Mouse (Mus musculus) 3T3-L1 (cell line): ENCODE data around the gene Sqstm1.

ENCODE experiments used
- DNase-seq: peaks from one replicate; pipeline ENCODE4 v3.0.0-alpha.2; 2015; ENCODE audit warnings: low read depth, low spot score

Sqstm1 gene

GRCm38 (mm10) chr11:50230481-50231304 lies 20.1 kb upstream of the Sqstm1 start:
- DNase-seq = no peak

GRCm38 (mm10) chr11:50229252-50229910 lies 18.8 kb upstream of the Sqstm1 start:
- no peak for DNase-seq

DNA sequence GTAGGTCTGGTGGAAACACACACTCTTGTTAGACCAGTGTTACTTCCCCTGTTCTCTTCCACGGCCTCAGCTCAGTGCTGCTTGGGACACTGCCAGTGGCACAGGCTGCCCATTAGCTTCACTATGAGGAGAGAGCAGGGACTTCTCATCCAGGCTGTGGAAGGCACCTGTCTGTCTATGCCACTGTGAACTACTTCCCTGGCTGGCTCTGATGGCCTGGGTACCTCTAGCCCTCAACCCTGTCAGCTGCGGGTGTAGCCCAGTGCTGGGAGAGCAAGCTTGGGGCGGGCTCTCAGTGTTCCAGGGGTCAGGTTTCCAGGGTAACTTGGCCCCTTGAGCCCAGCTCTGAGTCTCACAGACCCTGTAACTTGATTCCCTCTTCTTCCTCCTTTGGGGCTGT lies 18.1 kb upstream of the Sqstm1 start:
- no peak for DNase-seq

DNA sequence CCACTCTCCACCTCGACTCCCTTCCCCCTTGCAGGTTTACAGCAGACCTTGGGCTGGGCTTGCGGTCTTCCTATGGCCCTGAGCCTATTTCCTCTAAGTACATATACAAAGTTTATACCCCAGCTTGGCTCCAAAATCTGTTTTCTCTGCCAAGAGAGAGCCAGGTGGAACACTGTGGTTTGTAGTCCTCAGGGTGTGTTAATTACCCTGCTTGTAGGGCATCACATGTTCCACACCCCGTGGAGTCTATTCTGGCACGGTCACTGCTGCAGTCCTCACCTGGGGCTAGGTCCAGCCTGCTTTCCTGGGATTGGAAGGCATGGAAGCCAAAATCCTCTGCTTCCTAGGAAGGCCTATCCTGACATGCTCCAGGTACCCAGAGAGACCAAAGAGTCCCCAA lies 17.1 kb upstream of the Sqstm1 start:
- no peak for DNase-seq

DNA sequence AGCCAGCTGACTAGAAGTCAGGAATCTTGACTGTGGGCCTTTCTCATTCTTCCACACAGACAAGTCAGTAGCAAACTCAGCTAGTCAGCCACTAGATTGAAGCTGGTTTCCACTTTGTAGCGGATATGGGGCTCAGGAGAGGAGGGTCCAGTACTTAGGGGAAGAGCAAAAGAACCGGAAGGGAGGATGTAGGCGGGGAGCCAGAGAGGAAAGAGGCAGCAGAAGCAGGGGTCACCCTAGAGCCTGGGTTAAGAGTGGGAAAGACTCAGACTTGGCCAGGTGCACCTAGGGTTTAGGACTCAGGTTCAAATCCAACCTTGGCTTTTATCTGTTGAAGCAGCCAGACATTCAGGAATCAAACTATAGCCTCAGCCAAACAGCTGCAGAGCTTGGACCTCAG lies 16.6 kb upstream of the Sqstm1 start:
- DNase-seq = no peak

GRCm38 (mm10) chr11:50226406-50226805 lies 15.8 kb upstream of the Sqstm1 start:
- DNase-seq = no peak

DNA sequence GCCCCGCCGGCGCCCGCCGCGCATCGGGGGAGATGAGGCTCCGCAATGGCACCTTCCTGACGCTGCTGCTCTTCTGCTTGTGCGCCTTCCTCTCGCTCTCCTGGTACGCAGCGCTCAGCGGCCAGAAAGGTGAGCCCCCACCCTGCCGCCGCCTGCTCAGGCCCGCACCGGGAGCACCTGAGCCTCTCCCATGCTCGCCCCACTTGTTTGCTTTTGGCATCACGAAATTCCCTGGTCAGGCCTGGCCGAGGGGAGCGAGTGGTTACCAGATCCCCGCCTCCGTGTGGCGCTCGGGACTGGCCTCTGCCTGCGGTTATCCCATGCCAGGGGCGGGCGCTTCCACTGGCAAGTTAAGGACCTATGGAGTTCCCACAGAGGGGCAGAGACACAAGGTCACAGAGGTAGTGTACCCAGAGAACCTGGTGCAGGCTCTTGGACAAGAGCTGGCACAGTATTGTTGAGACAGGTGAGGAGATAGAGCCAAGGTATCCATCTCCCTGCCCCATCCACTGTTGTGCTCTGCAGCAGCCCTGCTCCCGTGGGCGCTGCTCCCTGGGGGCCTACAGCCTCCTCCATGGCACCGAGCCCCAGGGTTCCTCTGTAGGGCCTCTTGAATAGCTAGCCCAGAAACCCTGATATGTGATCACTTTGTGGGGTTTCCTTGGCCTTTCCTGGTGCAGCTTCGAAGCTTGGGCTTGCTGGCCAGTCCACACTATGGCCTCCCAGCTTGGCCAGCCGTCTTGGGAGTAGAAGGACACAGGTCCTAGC lies 15.2 kb upstream of the Sqstm1 start:
- DNase-seq = peak; percentile 49

DNA sequence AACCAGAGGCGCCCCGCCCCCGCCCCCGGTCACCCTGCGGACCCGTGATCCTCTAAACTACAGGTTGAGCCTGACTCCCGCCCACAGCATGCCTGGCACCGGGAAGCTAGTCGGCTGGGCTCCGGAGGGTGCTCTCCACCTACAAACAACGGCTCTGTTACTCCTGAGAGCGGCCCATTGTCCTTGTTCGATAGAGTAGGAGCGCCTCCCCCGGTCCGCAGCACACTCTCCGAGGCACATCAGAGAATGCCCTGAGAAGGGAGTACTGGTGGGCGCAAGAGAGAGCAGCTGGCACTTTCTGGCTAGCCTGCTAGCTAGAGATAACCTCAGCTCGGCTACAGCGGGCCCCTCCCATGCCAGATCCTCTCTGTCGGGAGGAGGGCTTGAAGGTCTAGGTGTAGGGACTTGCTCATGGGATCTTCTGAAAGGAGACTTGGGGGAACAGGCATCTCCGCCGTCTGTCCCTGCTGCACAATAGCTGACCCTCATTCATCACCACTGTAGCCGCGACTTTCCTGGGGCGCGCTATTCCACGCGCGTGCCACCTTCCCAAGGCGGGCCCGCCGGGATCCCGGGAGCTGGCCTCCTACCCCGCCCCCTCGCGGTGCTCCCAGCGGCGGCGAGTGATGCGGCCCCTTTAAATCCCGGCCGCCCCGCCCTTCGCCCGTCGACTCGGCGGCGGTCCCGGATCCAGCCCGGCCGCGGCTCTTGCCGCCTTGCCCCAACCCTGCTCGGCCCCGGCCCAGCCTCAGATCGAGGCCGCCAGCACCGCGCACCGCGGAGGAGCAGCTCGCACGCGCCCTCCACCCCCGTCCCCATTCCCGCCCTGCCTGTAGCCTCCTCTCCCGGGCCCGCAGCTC lies 14.3 kb upstream of the Sqstm1 start:
- peak; percentile 74 for DNase-seq

GRCm38 (mm10) chr11:50223783-50224662 lies 13.4 kb upstream of the Sqstm1 start:
- DNase-seq = no peak

- peak; percentile 32 for DNase-seq
Measured at GRCm38 (mm10) chr11:50222559-50223276, 12.1 kb upstream of the Sqstm1 start.

DNA sequence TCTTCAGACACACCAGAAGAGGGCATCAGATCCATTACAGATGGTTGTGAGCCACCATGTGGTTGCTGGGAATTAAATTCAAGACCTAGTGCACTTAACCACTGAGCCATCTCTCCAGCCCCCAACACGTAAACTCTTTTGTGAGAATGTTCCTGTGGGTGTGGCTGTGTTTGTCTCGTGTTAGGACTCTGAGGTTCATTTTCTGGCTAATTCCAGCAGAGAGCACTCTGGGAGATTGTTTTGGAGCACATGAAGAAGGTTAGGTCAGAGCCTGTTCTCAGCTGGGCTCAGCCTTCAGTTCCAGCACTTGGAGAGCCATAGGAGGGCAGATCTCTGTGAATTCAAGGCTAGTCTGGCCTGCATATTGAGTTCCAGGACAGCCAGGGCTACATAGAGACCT lies 9.2 kb upstream of the Sqstm1 start:
- no peak for DNase-seq

GRCm38 (mm10) chr11:50217811-50218210 lies 7.2 kb upstream of the Sqstm1 start:
- DNase-seq = no peak

- no peak for DNase-seq
Measured at GRCm38 (mm10) chr11:50216724-50217366, 6.2 kb upstream of the Sqstm1 start.

DNA sequence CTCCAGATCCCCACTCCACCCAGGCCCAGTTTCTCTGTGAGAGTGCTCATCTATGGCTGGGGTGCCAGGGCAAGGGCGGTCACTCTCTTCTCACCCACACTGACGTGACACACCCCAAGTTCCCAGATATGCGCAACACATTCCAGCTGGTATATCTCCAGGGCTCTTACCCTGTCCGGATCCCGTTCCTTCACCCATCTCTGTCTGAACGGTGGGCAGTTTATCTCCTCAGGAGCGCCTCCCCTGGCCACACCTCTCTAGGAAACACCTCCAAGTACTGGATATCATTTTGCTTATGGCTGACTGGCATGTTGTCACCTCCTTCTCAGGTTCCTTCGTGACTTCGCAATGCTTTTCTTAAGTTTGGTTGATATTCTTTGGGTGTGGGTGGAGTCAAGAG lies 5.0 kb upstream of the Sqstm1 start:
- DNase-seq = no peak

GRCm38 (mm10) chr11:50214631-50215030 lies 4.0 kb upstream of the Sqstm1 start:
- DNase-seq = no peak

DNA sequence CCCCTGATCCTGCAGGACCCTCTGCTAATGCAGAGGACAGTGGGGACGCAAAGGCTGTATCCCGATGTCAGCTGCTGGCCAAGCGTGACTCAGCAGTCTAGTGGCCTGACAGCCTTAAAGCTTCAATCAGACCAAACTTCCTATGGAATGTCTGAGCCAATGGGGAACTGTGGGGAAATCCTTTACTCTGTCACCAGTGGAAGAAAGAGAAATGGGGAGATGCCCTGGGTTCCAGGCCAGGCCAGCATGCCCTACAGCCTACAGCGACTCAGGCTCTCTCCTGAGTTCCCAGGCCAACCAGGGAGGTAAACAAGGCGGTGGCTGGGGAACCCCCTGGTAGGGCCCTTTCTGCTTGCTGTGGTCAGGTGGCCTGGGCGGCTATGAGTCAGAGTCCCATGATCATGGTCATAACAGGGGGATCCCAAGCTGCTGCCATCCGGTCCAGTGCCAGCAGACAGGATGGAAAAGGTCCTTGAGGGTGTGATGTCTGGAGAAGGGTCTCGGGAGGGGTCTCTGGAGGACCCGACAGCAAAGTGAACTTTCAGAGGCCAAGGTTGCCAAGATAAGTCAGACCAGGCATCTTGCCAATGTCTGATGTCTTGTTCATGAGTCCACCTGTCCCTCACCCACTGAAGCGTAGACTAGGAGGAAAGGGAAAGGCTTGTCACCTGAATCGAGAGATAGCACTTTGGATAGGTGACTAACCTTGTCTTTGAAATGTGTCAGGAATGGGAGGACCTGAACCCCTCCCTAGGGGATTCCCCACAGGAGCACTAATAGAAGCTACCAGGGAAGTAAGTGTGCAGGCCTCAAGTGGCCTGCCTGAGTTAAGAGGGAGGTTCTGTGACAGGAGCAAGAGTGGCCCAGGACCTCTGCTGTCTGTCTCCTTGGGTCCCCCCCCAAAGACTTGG lies 2.5 kb upstream of the Sqstm1 start:
- peak; percentile 96 for DNase-seq

DNA sequence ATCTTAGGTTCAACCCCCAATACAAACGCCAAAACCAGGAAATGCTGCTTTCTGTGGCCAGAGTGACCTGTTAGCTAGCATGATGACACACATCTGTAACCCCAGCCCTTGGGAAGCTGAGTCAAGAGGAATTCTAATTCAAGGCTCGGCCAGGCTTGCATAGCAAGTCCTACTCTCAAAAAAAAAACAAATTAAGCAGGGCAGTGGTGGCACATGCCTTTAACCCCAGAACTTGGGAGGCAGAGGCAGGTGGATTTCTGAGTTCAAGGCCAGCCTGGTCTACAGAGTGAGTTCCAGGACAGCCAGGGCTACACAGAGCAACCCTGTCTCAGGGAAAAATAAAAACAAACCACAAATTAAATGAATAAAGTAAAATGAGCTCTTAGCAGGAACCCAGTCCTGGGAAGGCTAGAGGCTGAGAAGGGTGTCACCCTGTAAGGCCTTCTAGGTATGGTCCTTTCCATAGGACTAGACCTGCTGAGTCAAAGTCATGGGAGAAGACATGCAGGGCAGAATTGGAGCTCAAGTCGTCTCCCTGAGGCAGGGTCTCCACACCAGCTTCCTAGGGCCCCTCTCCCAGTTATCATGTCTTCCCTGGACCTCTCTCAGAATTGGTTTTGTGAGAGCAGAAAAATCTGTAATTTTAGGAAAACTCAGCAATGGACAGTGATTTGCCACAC lies 1.6 kb upstream of the Sqstm1 start:
- DNase-seq = peak; percentile 95
